Mouse (Mus musculus): ENCODE results near the gene Ino80. TPM values are rescaled to one million over a fixed set of nuclear protein-coding genes. Genes with fewer than 3 reads are reported as not detected.

The Ino80 gene
- polyA plus RNA-seq (2017; shearing (Covaris generic)), result 1 to 10 TPM; 4.4 to 6.2 TPM

DNA sequence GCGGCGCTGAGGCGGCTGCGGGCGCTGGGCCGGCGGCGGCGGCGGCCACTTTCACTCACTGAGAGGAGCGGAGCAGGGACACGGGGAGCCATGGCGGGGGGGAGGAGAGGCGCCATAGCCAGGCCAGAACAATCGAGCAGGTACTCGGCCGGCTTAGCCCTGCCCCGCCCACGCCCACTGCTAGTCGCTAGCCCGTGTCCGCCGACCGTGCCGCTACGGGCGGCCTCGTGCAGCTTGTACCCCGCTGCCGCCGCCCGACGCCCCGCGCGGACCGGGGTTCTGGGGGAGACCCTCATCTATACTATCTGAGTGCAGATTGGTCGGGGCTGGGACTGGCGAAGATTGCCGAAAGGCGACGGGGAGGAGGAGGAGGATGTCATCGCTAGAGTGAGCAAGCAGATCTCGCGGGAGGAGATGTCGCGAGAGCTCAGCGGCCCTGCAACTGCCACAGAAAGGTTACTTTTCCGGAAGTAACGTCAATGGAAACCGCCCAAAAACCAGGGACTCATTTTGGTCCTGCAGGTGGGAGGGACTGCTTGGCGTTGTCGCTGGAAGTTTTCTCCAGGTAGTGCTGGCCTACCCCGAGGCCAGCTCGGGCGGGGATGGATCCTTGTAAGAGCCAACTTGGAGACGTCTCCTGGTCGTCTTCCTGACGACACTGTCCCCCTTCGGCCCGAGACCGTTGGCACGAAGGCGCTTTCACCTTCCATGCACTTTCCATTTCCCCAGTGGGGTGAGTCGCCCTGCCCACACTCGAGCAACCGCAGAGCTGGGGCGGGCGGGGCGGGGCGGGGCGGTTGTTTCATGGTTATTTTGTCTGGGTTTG lies at the start of gene Ino80:
Gene Ino80, minus strand, starts transcription at position 117 of the 826 bp plus-strand sequence.

DNA sequence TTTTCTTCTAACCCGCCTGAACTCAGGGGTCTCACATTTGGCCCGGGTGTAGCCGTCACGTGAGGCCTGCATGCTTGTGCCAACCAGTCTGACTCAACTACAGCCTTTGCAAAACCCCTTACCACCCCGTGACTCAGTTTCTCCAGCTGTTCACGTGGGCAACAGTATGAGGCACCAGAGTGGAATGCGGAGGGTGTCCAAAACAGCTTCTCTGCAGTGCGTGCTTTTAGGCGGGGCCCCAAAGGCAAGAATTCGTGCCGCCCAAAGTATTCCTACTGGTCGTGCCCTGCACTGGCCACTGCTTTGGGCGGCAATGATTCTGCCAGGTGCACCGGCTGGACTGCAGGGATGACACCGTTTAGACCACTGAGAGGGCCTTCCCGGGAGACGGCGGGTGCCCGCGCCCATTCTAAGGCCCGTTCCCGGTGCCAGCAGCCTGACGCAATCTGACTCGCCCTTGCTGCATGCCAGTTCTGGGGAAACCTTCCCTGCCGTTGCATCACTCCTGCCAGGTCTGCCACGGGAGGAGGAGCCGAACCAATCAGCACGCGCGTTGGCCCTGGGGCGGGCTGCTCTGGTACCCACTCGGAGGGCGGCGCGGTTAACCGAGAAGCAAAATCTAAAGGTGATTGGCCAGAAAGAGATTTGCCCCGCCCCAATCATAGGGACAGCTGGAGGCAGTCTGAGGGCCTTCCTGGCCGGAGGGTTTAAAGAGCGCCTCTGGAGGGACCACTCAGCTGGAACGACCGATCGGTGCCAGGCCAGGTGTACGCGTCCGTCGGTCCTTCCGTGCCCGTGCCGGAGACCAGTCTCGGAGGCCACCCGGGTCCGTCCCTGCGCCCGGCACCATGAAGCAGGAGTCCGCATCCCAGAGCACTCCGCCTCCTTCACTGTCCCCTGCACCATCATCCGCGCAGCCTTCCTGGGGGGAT lies 126.7 kb downstream of the Ino80 start, which contains the start of gene Chac1:
Gene Chac1, plus strand, starts transcription at position 675 of the 932 bp plus-strand sequence.

GRCm38 (mm10) chr2:119325568-119326143 lies 151.8 kb downstream of the Ino80 start, which contains the start of gene Dll4:
Gene Dll4 (plus strand): TSS chr2:119325784.

Other genes with a start within 250 kb of the Ino80 start
- gene Ppp1r14d, start 247.8 kb downstream of the Ino80 start, polyA plus RNA-seq (2017; shearing (Covaris generic)), result not detected
- under 1 TPM in 1 of 2 experiments, not detected in 1; 0.81 TPM for gene Spint1, start 240.3 kb downstream of the Ino80 start, polyA plus RNA-seq (2017; shearing (Covaris generic))
- gene Rhov, start 206.4 kb downstream of the Ino80 start, polyA plus RNA-seq (2017; shearing (Covaris generic)), result under 1 TPM in 1 of 2 experiments, not detected in 1; 0.78 TPM
- 10 to 100 TPM; 11.3 to 12.6 TPM for gene Vps18, start 188.9 kb downstream of the Ino80 start, polyA plus RNA-seq (2017; shearing (Covaris generic))
- gene Dll4, start 151.9 kb downstream of the Ino80 start, polyA plus RNA-seq (2017; shearing (Covaris generic)), result not detected
- gene Chac1, start 126.5 kb downstream of the Ino80 start, polyA plus RNA-seq (2017; shearing (Covaris generic)), result 1 to 10 TPM in 1 of 2 experiments, under 1 TPM in 1; 0.29 to 1.9 TPM
- gene Exd1, start 69.9 kb upstream of the Ino80 start, polyA plus RNA-seq (2017; shearing (Covaris generic)), result 1 to 10 TPM in 1 of 2 experiments, under 1 TPM in 1; 0.02 to 1.3 TPM
- gene Chp1, start 70.0 kb upstream of the Ino80 start, polyA plus RNA-seq (2017; shearing (Covaris generic)), result 10 to 100 TPM; 58.3 to 82.7 TPM
- gene Nusap1, start 140.6 kb upstream of the Ino80 start, polyA plus RNA-seq (2017; shearing (Covaris generic)), result 1 to 10 TPM in 1 of 2 experiments, not detected in 1; 1.9 TPM
- 1 to 10 TPM; 2.0 to 2.6 TPM for gene Oip5, start 140.8 kb upstream of the Ino80 start, polyA plus RNA-seq (2017; shearing (Covaris generic))
- 10 to 100 TPM; 29.0 to 30.9 TPM for gene Ndufaf1, start 185.1 kb upstream of the Ino80 start, polyA plus RNA-seq (2017; shearing (Covaris generic))
- 10 to 100 TPM; 56.4 to 67.5 TPM for gene Rtf1, start 197.4 kb upstream of the Ino80 start, polyA plus RNA-seq (2017; shearing (Covaris generic))

All from inflammation-experienced regulatory T-cells (primary cell).